Mouse (Mus musculus): Measurements from ENCODE around the gene Itfg2. TPM values are rescaled to one million over a fixed set of nuclear protein-coding genes. Genes with fewer than 3 reads are reported as not detected.

Itfg2 gene
- total and polyA plus RNA-seq, 3 experiments, result 16.6 to 44.8 TPM; not detected in 1

DNA sequence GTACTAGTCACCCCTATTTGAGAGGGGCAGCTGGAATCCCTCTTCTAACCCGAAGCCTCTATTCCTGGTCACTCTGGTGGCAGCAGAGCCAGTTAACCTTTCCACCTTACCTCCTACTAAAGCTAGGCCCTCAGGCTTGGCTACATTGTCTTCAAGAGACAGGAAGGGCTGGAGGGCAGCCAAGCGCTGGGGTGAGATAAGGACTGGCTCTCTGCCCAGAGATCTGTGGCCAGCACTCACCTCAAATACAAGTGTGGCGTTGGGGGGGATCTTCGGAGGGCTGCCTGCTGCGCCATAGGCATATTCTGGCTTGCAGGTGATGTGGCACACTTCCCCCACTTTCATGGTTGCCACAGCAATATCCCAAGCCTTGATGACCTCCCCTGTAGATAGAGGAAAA, 10.7 kb upstream of the Itfg2 start:
- DNase-seq (ENCODE audit: low read depth, low spot score), result peak; percentile 94
- TF ChIP-seq BHLHE40 (IDR thresholded peaks at IDR 0.05; ENCODE audit: borderline replicate concordance, low read depth, low read length), result no peak
- peak; percentile 76 for TF ChIP-seq ETS1 (IDR thresholded peaks at IDR 0.05; ENCODE audit: low read depth, low read length)
- TF ChIP-seq MYC (IDR thresholded peaks at IDR 0.05; ENCODE audit: low read depth, low read length), result no peak
- TF ChIP-seq POLR2A (IDR thresholded peaks at IDR 0.05; ENCODE audit: control insufficient read depth in 1 of 2, insufficient read depth in 1 of 2, low read depth in 1 of 2, low read length in 2 of 2, poor library complexity in 1 of 2), result no peak
- TF ChIP-seq CHD2 (IDR thresholded peaks at IDR 0.05; ENCODE audit: low read length), result no peak
- no peak for TF ChIP-seq NRF1 (IDR thresholded peaks at IDR 0.05; ENCODE audit: insufficient read depth, low read depth, low read length, poor library complexity, severe bottlenecking)
- no peak for TF ChIP-seq GABPA (IDR thresholded peaks at IDR 0.05; ENCODE audit: low read depth, low read length)
- TF ChIP-seq HCFC1 (IDR thresholded peaks at IDR 0.05; ENCODE audit: low read depth, low read length), result no peak
- no peak; the same call in 1 of the 2 replicates for TF ChIP-seq RCOR1 (IDR thresholded peaks at IDR 0.05; ENCODE audit: low read depth, low read length)
- peak; percentile 38; the same call in 1 of the 2 replicates for TF ChIP-seq POLR2AphosphoS2 (IDR thresholded peaks at IDR 0.05; ENCODE audit: low read length)
- TF ChIP-seq ZNF384 (IDR thresholded peaks at IDR 0.05; ENCODE audit: low read depth, low read length), result no peak
- TF ChIP-seq KAT2A (conservative IDR thresholded peaks at IDR 0.05; ENCODE audit: low read depth, low read length), result no peak
- no peak for TF ChIP-seq USF1 (IDR thresholded peaks at IDR 0.05; ENCODE audit: low read depth, low read length)
- TF ChIP-seq SIN3A (IDR thresholded peaks at IDR 0.05; ENCODE audit: low read length), result peak; percentile 59; the same call in 1 of the 2 replicates
- no peak for TF ChIP-seq MEF2A (IDR thresholded peaks at IDR 0.05; ENCODE audit: extremely low read depth, insufficient replicate concordance, low read depth, low read length, poor library complexity, severe bottlenecking)
- peak; percentile 67 for TF ChIP-seq TAL1 (IDR thresholded peaks at IDR 0.05; ENCODE audit: low read length)
- peak; percentile 65; the same call in 1 of the 2 replicates for TF ChIP-seq TCF12 (IDR thresholded peaks at IDR 0.05; ENCODE audit: low read depth, low read length)
- no peak for TF ChIP-seq MXI1 (IDR thresholded peaks at IDR 0.05; ENCODE audit: low read depth, low read length)
- TF ChIP-seq SMC3 (IDR thresholded peaks at IDR 0.05; ENCODE audit: low read depth, low read length), result no peak
- 0 out of 2 replicates have a peak, but pooled peaks have one; percentile 21 for TF ChIP-seq TBP (IDR thresholded peaks at IDR 0.05; ENCODE audit: low read depth, low read length)
- TF ChIP-seq MAFK (IDR thresholded peaks at IDR 0.05; ENCODE audit: borderline replicate concordance, low read depth, low read length), result no peak
- no peak for TF ChIP-seq UBTF (IDR thresholded peaks at IDR 0.05; ENCODE audit: borderline replicate concordance, insufficient read depth, low read depth, low read length)
- TF ChIP-seq CTCF (IDR thresholded peaks at IDR 0.05 in 2 of 3, conservative IDR thresholded peaks at IDR 0.05 in 1 of 3; ENCODE audit: control insufficient read depth in 1 of 3, insufficient read depth in 1 of 3, low read depth in 2 of 3, low read length in 3 of 3, poor library complexity in 1 of 3, severe bottlenecking in 1 of 3), result no peak
- TF ChIP-seq ELF1 (IDR thresholded peaks at IDR 0.05; ENCODE audit: low read depth, low read length), result no peak
- peak; percentile 55; the same call in 1 of the 2 replicates for TF ChIP-seq MAZ (IDR thresholded peaks at IDR 0.05; ENCODE audit: low read depth, low read length)
- TF ChIP-seq EP300 (IDR thresholded peaks at IDR 0.05; ENCODE audit: low read depth in 1 of 2, low read length in 2 of 2), result peak; percentile 78 to 85
- no peak for TF ChIP-seq POLR2AphosphoS5 (IDR thresholded peaks at IDR 0.05; ENCODE audit: borderline replicate concordance, low read depth, low read length)
- TF ChIP-seq GATA1 (IDR thresholded peaks at IDR 0.05; ENCODE audit: low read depth, low read length), result peak; percentile 94
- TF ChIP-seq USF2 (IDR thresholded peaks at IDR 0.05; ENCODE audit: borderline replicate concordance in 1 of 2, insufficient read depth in 1 of 2, low read depth in 1 of 2, low read length in 2 of 2), result no peak
- Histone ChIP-seq H3K4me3 (ENCODE audit: control insufficient read depth in 1 of 2, insufficient read depth in 1 of 2, low read depth in 2 of 2, low read length in 2 of 2) (no peak overlapping the region), H3K9me3 (replicated peaks; ENCODE audit: insufficient read depth, low read length) (no peaks in the 10 kb centered on the region), H3K79me2 (ENCODE audit: control insufficient read depth, insufficient read depth, low read length, poor library complexity) (peaks cover 19% of the 10 kb centered on the region), H3K36me3 (ENCODE audit: control insufficient read depth in 1 of 2, insufficient read depth in 2 of 2, low read length in 2 of 2) (peaks cover 22 to 24% of the 10 kb centered on the region in 2 experiments), H3K9ac (ENCODE audit: control insufficient read depth, low read depth, low read length, poor library complexity, severe bottlenecking) (no peak overlapping the region), H3K27me3 (ENCODE audit: control insufficient read depth in 1 of 2, insufficient read depth in 2 of 2, low read length in 2 of 2) (no peaks in the 10 kb centered on the region), H3K4me1 (ENCODE audit: control insufficient read depth in 1 of 2, insufficient read depth in 2 of 2, low read length in 2 of 2) (peaks cover 12 to 22% of the 10 kb centered on the region in 2 experiments), H3K27ac (ENCODE audit: control insufficient read depth, low read depth, low read length) (peak overlapping the region; percentile 28)

Data from MEL (cell line).